Mouse (Mus musculus) limb, embryonic 13.5 days (tissue): ENCODE measurements around the gene Otud6a. TPM values are rescaled to one million over a fixed set of nuclear protein-coding genes. Genes with fewer than 3 reads are reported as not detected.
"Not testable (repeated sequence)": the region's sequence is repeated elsewhere in the genome, so short reads cannot be mapped to it uniquely, and the experiment has no call there.

ENCODE experiments used
- ATAC-seq: fragments of 200-750 bp; cut with Nextera tagmentation; 2 replicates; pipeline ENCODE4 v1.8.0; 2017; ENCODE audit warnings: low read depth, moderate number of reproducible peaks, moderate TSS enrichment; ENCODE audit not compliant: low FRiP score
- H3K27ac ChIP-seq: fragments of 300-500 bp; sonication (generic); 2 replicates; pipeline ENCODE4 v1.5.1; 2015; ENCODE audit warnings: inconsistent platforms, mild to moderate bottlenecking, moderate library complexity
- H3K27me3 ChIP-seq: fragments of 300-500 bp; sonication (generic); 2 replicates; pipeline ENCODE4 v1.6.1; 2015; ENCODE audit warnings: mild to moderate bottlenecking, inconsistent platforms
- H3K36me3 ChIP-seq: fragments of 300-500 bp; sonication (generic); 2 replicates; pipeline ENCODE4 v1.6.1; 2015; ENCODE audit warnings: inconsistent platforms, mild to moderate bottlenecking, moderate library complexity
- H3K4me1 ChIP-seq: fragments of 300-500 bp; sonication (generic); 2 replicates; pipeline ENCODE4 v1.6.1; 2015; ENCODE audit warnings: inconsistent platforms
- H3K4me2 ChIP-seq: fragments of 300-500 bp; sonication (generic); replicated peaks from 2 replicates; pipeline ENCODE4 v1.6.1; 2015; ENCODE audit warnings: inconsistent platforms, mild to moderate bottlenecking, moderate library complexity
- H3K4me3 ChIP-seq: fragments of 300-500 bp; sonication (generic); 2 replicates; pipeline ENCODE4 v1.5.1; 2015; ENCODE audit warnings: moderate library complexity, mild to moderate bottlenecking, inconsistent platforms
- H3K9ac ChIP-seq: fragments of 300-500 bp; sonication (generic); 2 replicates; pipeline ENCODE4 v1.6.1; 2015; ENCODE audit warnings: mild to moderate bottlenecking, inconsistent platforms
- H3K9me3 ChIP-seq: fragments of 300-500 bp; sonication (generic); 2 replicates; pipeline ENCODE4 v1.6.1; 2016; ENCODE audit warnings: inconsistent platforms
- WGBS: fragments of 180-500 bp; shearing (Covaris S2); methylation state at CpG from one replicate; pipeline ENCODE4 v1.1.7; 2015; 5-methylcytosine and 5-hydroxymethylcytosine counted together
- polyA plus RNA-seq: library from polyadenylated mRNA; unstranded; fragments of >200 nt; fragmentation: Nextera tagmentation; extraction: Ambion mirVana; gene quantifications from 2 replicates; pipeline ENCODE4 v1.2.1, GENCODE M21; 2015

Otud6a gene
- not detected in 2 replicates for polyA plus RNA-seq

GRCm38 (mm10) chrX:100428693-100429092 lies at the start of gene Otud6a:
Otud6a (plus strand) TSS chrX:100429013.
- H3K27me3 ChIP-seq, result no peaks in the 10 kb centered on the region; the same call in 1 of the 2 replicates
- ATAC-seq, result no peak
- H3K36me3 ChIP-seq, result no peaks in the 10 kb centered on the region
- no peaks in the 10 kb centered on the region for H3K9me3 ChIP-seq
- H3K4me2 ChIP-seq, result no peak within 1 kb of the TSS
- no peak within 1 kb of the TSS for H3K4me3 ChIP-seq
- H3K9ac ChIP-seq, result no peak within 1 kb of the TSS
- H3K27ac ChIP-seq, result no peak within 1 kb of the TSS
- WGBS, result 89% methylated on average over 21 of the region's 21 CpGs
- no peaks in the 10 kb centered on the region for H3K4me1 ChIP-seq

- ATAC-seq, result no peak
- peaks cover 11% of the 10 kb centered on the region; the same call in 1 of the 2 replicates for H3K27me3 ChIP-seq
These were observed 38.9 kb upstream of the Otud6a start for GRCm38 (mm10) chrX:100389887-100390286.

GRCm38 (mm10) chrX:100392304-100392703 lies 36.5 kb upstream of the Otud6a start:
- Histone ChIP-seq H3K4me1 (no peaks in the 10 kb centered on the region), H3K27ac (no peak overlapping the region), H3K4me3 (no peak overlapping the region), H3K36me3 (no peaks in the 10 kb centered on the region), H3K9ac (no peak overlapping the region), H3K4me2 (no peak overlapping the region), H3K9me3 (no peaks in the 10 kb centered on the region), H3K27me3 (peaks cover 21% of the 10 kb centered on the region; the same call in 1 of the 2 replicates)
- 29% methylated on average over 6 of the region's 6 CpGs for WGBS
- no peak for ATAC-seq

More at GRCm38 (mm10) chrX:100389887-100390286, 38.9 kb upstream of the Otud6a start:
- H3K27ac ChIP-seq, result no peak overlapping the region
- H3K4me3 ChIP-seq, result no peak overlapping the region
- no peak overlapping the region for H3K9ac ChIP-seq
- H3K4me2 ChIP-seq, result no peak overlapping the region
- 83% methylated on average over 1 of the region's 1 CpGs for WGBS
- no peaks in the 10 kb centered on the region for H3K9me3 ChIP-seq
- no peaks in the 10 kb centered on the region for H3K4me1 ChIP-seq
- no peaks in the 10 kb centered on the region for H3K36me3 ChIP-seq

- Histone ChIP-seq H3K9ac (no peak overlapping the region), H3K4me2 (no peak overlapping the region), H3K27ac (no peak overlapping the region), H3K4me3 (no peak overlapping the region), H3K9me3 (no peaks in the 10 kb centered on the region), H3K4me1 (no peaks in the 10 kb centered on the region), H3K27me3 (peaks cover 27% of the 10 kb centered on the region), H3K36me3 (no peaks in the 10 kb centered on the region)
- WGBS, result 68% methylated on average over 7 of the region's 7 CpGs
- ATAC-seq, result no peak
These were observed 34.5 kb upstream of the Otud6a start for GRCm38 (mm10) chrX:100394223-100394861.

- Histone ChIP-seq H3K4me3 (no peak overlapping the region), H3K9ac (no peak overlapping the region), H3K4me2 (no peak overlapping the region), H3K36me3 (no peaks in the 10 kb centered on the region), H3K9me3 (no peaks in the 10 kb centered on the region), H3K27ac (no peak overlapping the region), H3K27me3 (peaks cover 28% of the 10 kb centered on the region), H3K4me1 (no peaks in the 10 kb centered on the region)
- no peak for ATAC-seq
- 85% methylated on average over 8 of the region's 8 CpGs for WGBS
These were observed 33.8 kb upstream of the Otud6a start for GRCm38 (mm10) chrX:100395026-100395425.

- H3K4me1 ChIP-seq, result no peaks in the 10 kb centered on the region
These were observed 27.9 kb upstream of the Otud6a start for GRCm38 (mm10) chrX:100400900-100401299.

GRCm38 (mm10) chrX:100401657-100402056 lies 27.2 kb upstream of the Otud6a start:
- H3K27me3 ChIP-seq, result peaks cover 29% of the 10 kb centered on the region
- no peak overlapping the region for H3K9ac ChIP-seq
- no peaks in the 10 kb centered on the region for H3K4me1 ChIP-seq
- WGBS, result 77% methylated on average over 5 of the region's 5 CpGs
- H3K4me2 ChIP-seq, result no peak overlapping the region
- no peak overlapping the region for H3K27ac ChIP-seq
- no peaks in the 10 kb centered on the region for H3K9me3 ChIP-seq
- ATAC-seq, result no peak
- no peaks in the 10 kb centered on the region for H3K36me3 ChIP-seq
- H3K4me3 ChIP-seq, result no peak overlapping the region

More at GRCm38 (mm10) chrX:100400900-100401299, 27.9 kb upstream of the Otud6a start:
- no peak for ATAC-seq
- H3K9ac ChIP-seq, result no peak overlapping the region
- H3K4me3 ChIP-seq, result no peak overlapping the region
- no peaks in the 10 kb centered on the region for H3K36me3 ChIP-seq
- H3K4me2 ChIP-seq, result no peak overlapping the region
- H3K9me3 ChIP-seq, result no peaks in the 10 kb centered on the region
- H3K27ac ChIP-seq, result no peak overlapping the region
- H3K27me3 ChIP-seq, result peaks cover 32% of the 10 kb centered on the region

GRCm38 (mm10) chrX:100409245-100409644 lies 19.6 kb upstream of the Otud6a start:
- 86% methylated on average over 1 of the region's 1 CpGs for WGBS
- H3K4me1 ChIP-seq, result no peaks in the 10 kb centered on the region
- peaks cover 3% of the 10 kb centered on the region; the same call in 1 of the 2 replicates for H3K27me3 ChIP-seq
- no peak for ATAC-seq
- no peak overlapping the region for H3K9ac ChIP-seq
- no peak overlapping the region for H3K27ac ChIP-seq
- no peaks in the 10 kb centered on the region for H3K36me3 ChIP-seq
- H3K4me3 ChIP-seq, result no peak overlapping the region
- no peak overlapping the region for H3K4me2 ChIP-seq
- no peaks in the 10 kb centered on the region for H3K9me3 ChIP-seq

- no peak for ATAC-seq
- no peak overlapping the region for H3K4me3 ChIP-seq
- H3K9ac ChIP-seq, result no peak overlapping the region
- H3K27ac ChIP-seq, result no peak overlapping the region
- no peaks in the 10 kb centered on the region for H3K4me1 ChIP-seq
- H3K4me2 ChIP-seq, result no peak overlapping the region
- no peaks in the 10 kb centered on the region for H3K36me3 ChIP-seq
- peaks cover 10% of the 10 kb centered on the region; the same call in 1 of the 2 replicates for H3K27me3 ChIP-seq
- H3K9me3 ChIP-seq, result no peaks in the 10 kb centered on the region
- 37% methylated on average over 3 of the region's 3 CpGs for WGBS
These were observed 3.5 kb downstream of the Otud6a start for GRCm38 (mm10) chrX:100432311-100432710.

GRCm38 (mm10) chrX:100442617-100443016 lies 13.8 kb downstream of the Otud6a start, which contains the start of gene Awat2:
Awat2 (minus strand) TSS chrX:100442717.
- H3K27ac ChIP-seq, H3K9ac ChIP-seq, H3K27me3 ChIP-seq, H3K4me2 ChIP-seq, H3K4me3 ChIP-seq, H3K9me3 ChIP-seq, H3K4me1 ChIP-seq, ATAC-seq, H3K36me3 ChIP-seq: not testable (repeated sequence)
- 88% methylated on average over 1 of the region's 2 CpGs for WGBS

- H3K9me3 ChIP-seq, result no peaks in the 10 kb centered on the region
- no peak for ATAC-seq
- 84% methylated on average over 7 of the region's 7 CpGs for WGBS
- no peaks in the 10 kb centered on the region for H3K4me1 ChIP-seq
- H3K4me3 ChIP-seq, result no peak overlapping the region
- no peak overlapping the region for H3K4me2 ChIP-seq
- H3K27me3 ChIP-seq, result peaks cover 9% of the 10 kb centered on the region; the same call in 1 of the 2 replicates
- no peak overlapping the region for H3K9ac ChIP-seq
- H3K36me3 ChIP-seq, result no peaks in the 10 kb centered on the region
- H3K27ac ChIP-seq, result no peak overlapping the region
These were observed 14.7 kb downstream of the Otud6a start for GRCm38 (mm10) chrX:100443532-100443931.

GRCm38 (mm10) chrX:100468047-100468446 lies 39.2 kb downstream of the Otud6a start:
- no peak for ATAC-seq
- Histone ChIP-seq H3K27ac (no peak overlapping the region), H3K36me3 (no peaks in the 10 kb centered on the region), H3K4me1 (no peaks in the 10 kb centered on the region), H3K27me3 (peaks cover 35% of the 10 kb centered on the region), H3K9me3 (no peaks in the 10 kb centered on the region), H3K4me2 (no peak overlapping the region), H3K4me3 (no peak overlapping the region), H3K9ac (no peak overlapping the region)
- 76% methylated on average over 4 of the region's 4 CpGs for WGBS

GRCm38 (mm10) chrX:100470126-100470525 lies 41.3 kb downstream of the Otud6a start:
- H3K9ac ChIP-seq, result no peak overlapping the region
- H3K4me1 ChIP-seq, result no peaks in the 10 kb centered on the region
- 79% methylated on average over 3 of the region's 3 CpGs for WGBS
- H3K36me3 ChIP-seq, result no peaks in the 10 kb centered on the region
- no peak overlapping the region for H3K4me2 ChIP-seq
- H3K27me3 ChIP-seq, result peaks cover 45% of the 10 kb centered on the region
- H3K4me3 ChIP-seq, result no peak overlapping the region
- H3K27ac ChIP-seq, result no peak overlapping the region
- ATAC-seq, result no peak
- H3K9me3 ChIP-seq, result no peaks in the 10 kb centered on the region
